Mouse (Mus musculus): ENCODE measurements around the gene Mcrs1.

DNA sequence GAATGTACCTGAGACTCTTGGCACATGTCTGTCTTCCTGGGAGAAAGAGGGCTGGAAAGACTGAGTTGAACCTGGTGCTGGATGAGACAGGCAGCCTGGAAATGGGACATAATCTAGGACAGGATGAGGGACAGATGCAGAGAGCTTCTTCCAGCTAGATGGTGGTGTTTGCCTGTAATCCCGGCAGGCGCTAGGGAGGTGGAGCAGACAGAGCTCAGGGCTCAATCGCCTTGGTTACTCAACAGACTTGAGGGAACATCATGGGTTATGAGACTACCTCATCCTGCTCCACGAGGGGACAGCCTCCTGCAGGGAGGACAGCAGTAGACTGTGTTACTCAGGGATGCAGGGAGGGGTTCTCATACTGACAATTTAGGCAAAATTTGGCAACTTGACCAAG lies 10.5 kb downstream of the Mcrs1 start:
- TF ChIP-seq POLR2A (IDR thresholded peaks at IDR 0.05; ENCODE audit: borderline replicate concordance, extremely low read depth, low read depth, low read length), result no peak
- TF ChIP-seq CTCF (IDR thresholded peaks at IDR 0.05; ENCODE audit: insufficient read depth, low read length), result no peak

Measured in lung, adult 2 months (tissue).